Mouse (Mus musculus) intestine, postnatal 0 days (tissue): ENCODE results near the gene Wdr41. TPM values are rescaled to one million over a fixed set of nuclear protein-coding genes. Genes with fewer than 3 reads are reported as not detected.

Experiments used
- ATAC-seq: fragments of 200-750 bp; cut with Nextera tagmentation; 2 replicates; pipeline ENCODE4 v1.8.0; 2017; ENCODE audit warnings: mild to moderate bottlenecking, moderate TSS enrichment, moderate library complexity
- H3K27ac ChIP-seq: fragments of 300-500 bp; sonication (generic); 2 replicates; pipeline ENCODE4 v1.5.1; 2014; ENCODE audit warnings: mild to moderate bottlenecking, low read depth, low read length, moderate library complexity
- H3K27me3 ChIP-seq: fragments of 300-500 bp; sonication (generic); replicated peaks from 2 replicates; pipeline ENCODE4 v1.6.1; 2014; ENCODE audit warnings: low read length, mixed read lengths; ENCODE audit not compliant: control insufficient read depth, insufficient read depth
- H3K36me3 ChIP-seq: fragments of 300-500 bp; sonication (generic); 2 replicates; pipeline ENCODE4 v1.6.1; 2014; ENCODE audit warnings: mild to moderate bottlenecking, moderate library complexity; ENCODE audit not compliant: control insufficient read depth, insufficient read depth
- H3K4me1 ChIP-seq: fragments of 300-500 bp; sonication (generic); replicated peaks from 2 replicates; pipeline ENCODE4 v1.6.1; 2014; ENCODE audit warnings: antibody characterized with exemption, low read length, mixed read lengths; ENCODE audit not compliant: control insufficient read depth, insufficient read depth
- H3K4me2 ChIP-seq: fragments of 300-500 bp; sonication (generic); replicated peaks from 2 replicates; pipeline ENCODE4 v1.6.1; 2014; ENCODE audit warnings: low read depth, mild to moderate bottlenecking, moderate library complexity
- H3K4me3 ChIP-seq: fragments of 300-500 bp; sonication (generic); 2 replicates; pipeline ENCODE4 v1.5.1; 2014; ENCODE audit warnings: low read depth, low read length
- H3K9ac ChIP-seq: fragments of 300-500 bp; sonication (generic); 2 replicates; pipeline ENCODE4 v1.6.1; 2014; ENCODE audit warnings: mild to moderate bottlenecking, low read depth, low read length
- H3K9me3 ChIP-seq: fragments of 300-500 bp; sonication (generic); 2 replicates; pipeline ENCODE4 v1.6.1; 2016; ENCODE audit warnings: mixed run types; ENCODE audit not compliant: control insufficient read depth
- CTCF ChIP-seq: sonication (generic); IDR thresholded peaks from 2 replicates; pipeline ENCODE4 v1.5.1; 2016; ENCODE audit warnings: low read depth, mild to moderate bottlenecking, control low read depth, antibody characterized with exemption, moderate library complexity
- WGBS: fragments of 180-500 bp; shearing (Covaris S2); extraction: QIAGEN DNeasy Blood & Tissue Kit; methylation state at CpG from one replicate; pipeline ENCODE4 v1.1.7; 2014; 5-methylcytosine and 5-hydroxymethylcytosine counted together
- polyA plus RNA-seq: library from polyadenylated mRNA; unstranded; fragments of >200 nt; fragmentation: Nextera tagmentation; extraction: Ambion mirVana; gene quantifications from 2 replicates; pipeline ENCODE4 v1.2.1, GENCODE M21; 2015

Wdr41 gene
- polyA plus RNA-seq, 1 experiment from 2014 or later = 16.7 TPM

GRCm38 (mm10) chr13:95011546-95012257 lies 35.6 kb downstream of the Wdr41 start:
- WGBS = 85% methylated on average over 7 of the region's 7 CpGs
- no peak overlapping the region for H3K9ac ChIP-seq
- no peak overlapping the region for H3K27ac ChIP-seq
- no peak for ATAC-seq
- H3K9me3 ChIP-seq = no peaks in the 10 kb centered on the region
- H3K27me3 ChIP-seq = no peaks in the 10 kb centered on the region
- H3K4me1 ChIP-seq = no peaks in the 10 kb centered on the region
- no peak overlapping the region for H3K4me2 ChIP-seq
- peaks cover 29% of the 10 kb centered on the region for H3K36me3 ChIP-seq
- no peak for TF ChIP-seq CTCF
- no peak overlapping the region for H3K4me3 ChIP-seq

GRCm38 (mm10) chr13:95017278-95017677 lies 41.1 kb downstream of the Wdr41 start:
- Histone ChIP-seq H3K4me2 (no peak overlapping the region), H3K27ac (no peak overlapping the region), H3K9me3 (no peaks in the 10 kb centered on the region), H3K36me3 (peaks cover 25% of the 10 kb centered on the region), H3K27me3 (no peaks in the 10 kb centered on the region), H3K9ac (no peak overlapping the region), H3K4me3 (no peak overlapping the region), H3K4me1 (no peaks in the 10 kb centered on the region)
- WGBS = 90% methylated on average over 6 of the region's 6 CpGs
- no peak for ATAC-seq
- TF ChIP-seq CTCF = no peak

GRCm38 (mm10) chr13:95017916-95018315 lies 41.8 kb downstream of the Wdr41 start:
- H3K36me3 ChIP-seq = peaks cover 28% of the 10 kb centered on the region
- no peaks in the 10 kb centered on the region for H3K4me1 ChIP-seq
- H3K9ac ChIP-seq = no peak overlapping the region
- peak; percentile 90 for TF ChIP-seq CTCF
- H3K27me3 ChIP-seq = no peaks in the 10 kb centered on the region
- 10% methylated on average over 9 of the region's 9 CpGs for WGBS
- no peak overlapping the region for H3K4me3 ChIP-seq
- H3K9me3 ChIP-seq = no peaks in the 10 kb centered on the region
- H3K4me2 ChIP-seq = no peak overlapping the region
- ATAC-seq = peak; percentile 67
- H3K27ac ChIP-seq = no peak overlapping the region

DNA sequence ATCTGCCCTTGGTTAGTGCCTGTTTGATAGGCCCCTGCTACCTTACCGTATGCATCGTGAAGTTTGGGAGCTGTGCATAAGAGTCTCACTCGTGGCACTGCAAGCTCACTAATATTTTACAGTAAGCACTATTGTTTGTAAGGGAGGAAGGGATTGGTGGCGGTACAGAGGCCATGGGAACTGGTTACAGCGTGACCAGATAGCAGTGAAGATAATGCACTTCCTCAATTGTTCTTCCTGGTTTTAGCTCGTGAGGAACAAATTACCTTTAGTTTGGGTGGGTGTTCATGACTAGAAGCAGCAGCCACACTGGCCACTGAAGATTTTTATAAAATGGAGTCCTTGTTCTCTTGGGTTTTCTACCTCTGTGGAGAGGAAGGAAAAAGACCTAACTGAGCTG lies 43.2 kb downstream of the Wdr41 start:
- no peak for ATAC-seq
- Histone ChIP-seq H3K27ac (no peak overlapping the region), H3K27me3 (no peaks in the 10 kb centered on the region), H3K4me2 (no peak overlapping the region), H3K4me3 (no peak overlapping the region), H3K36me3 (peaks cover 33% of the 10 kb centered on the region), H3K9me3 (no peaks in the 10 kb centered on the region), H3K4me1 (no peaks in the 10 kb centered on the region), H3K9ac (no peak overlapping the region)
- 61% methylated on average over 6 of the region's 6 CpGs for WGBS
- no peak for TF ChIP-seq CTCF

- no peak for TF ChIP-seq CTCF
- no peak overlapping the region for H3K27ac ChIP-seq
- H3K36me3 ChIP-seq = peaks cover 33% of the 10 kb centered on the region
- no peak overlapping the region for H3K4me3 ChIP-seq
- H3K9me3 ChIP-seq = no peaks in the 10 kb centered on the region
- WGBS = 79% methylated on average over 6 of the region's 6 CpGs
- no peak overlapping the region for H3K9ac ChIP-seq
- H3K27me3 ChIP-seq = no peaks in the 10 kb centered on the region
- no peak overlapping the region for H3K4me2 ChIP-seq
- no peaks in the 10 kb centered on the region for H3K4me1 ChIP-seq
- no peak for ATAC-seq
Measured at GRCm38 (mm10) chr13:95020216-95020615, 44.1 kb downstream of the Wdr41 start.

GRCm38 (mm10) chr13:95030828-95031227 lies 54.7 kb downstream of the Wdr41 start:
- WGBS = 92% methylated on average over 6 of the region's 6 CpGs
- H3K4me3 ChIP-seq = no peak overlapping the region
- H3K9ac ChIP-seq = no peak overlapping the region
- no peak overlapping the region for H3K27ac ChIP-seq
- no peaks in the 10 kb centered on the region for H3K9me3 ChIP-seq
- peaks cover 21% of the 10 kb centered on the region for H3K36me3 ChIP-seq
- no peak for TF ChIP-seq CTCF
- H3K4me1 ChIP-seq = no peaks in the 10 kb centered on the region
- H3K27me3 ChIP-seq = no peaks in the 10 kb centered on the region
- no peak for ATAC-seq
- H3K4me2 ChIP-seq = no peak overlapping the region
